Mouse (Mus musculus) right cerebral cortex, adult 2 months (tissue): ENCODE data around the gene Rasal3.

Source experiments
- DNase-seq, 2 experiments: peaks; one replicate each; pipeline ENCODE4 v3.0.0; 2021 to 2022; ENCODE audit warnings: low spot score in 2 of 2

Gene Rasal3

DNA sequence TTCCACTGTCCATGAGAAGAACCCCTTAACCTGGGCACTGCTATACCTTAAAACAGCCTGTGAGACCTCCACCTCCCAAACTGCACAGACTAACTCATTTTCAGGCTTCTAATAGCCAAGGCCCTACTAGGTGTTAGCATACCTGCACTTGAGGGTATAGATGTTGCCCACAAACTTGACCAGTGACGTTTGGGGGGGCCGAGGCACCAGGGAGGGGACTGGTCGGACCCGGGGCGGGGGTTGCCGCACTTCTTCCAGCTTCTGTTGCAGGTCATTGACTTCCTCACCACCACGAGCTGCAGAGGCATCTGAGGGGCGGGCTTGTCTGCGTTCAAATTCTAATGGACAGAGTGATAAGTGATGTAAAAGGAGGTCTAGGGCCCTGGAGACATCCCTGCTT lies 47.1 kb downstream of the Rasal3 start:
- DNase-seq: no peak

GRCm38 (mm10) chr17:32355031-32355430 lies 48.4 kb downstream of the Rasal3 start:
- DNase-seq: no peak

- DNase-seq: no peak
Observed at GRCm38 (mm10) chr17:32354211-32354610, 49.2 kb downstream of the Rasal3 start.

- peak; percentile 43 to 59 for DNase-seq
Observed at GRCm38 (mm10) chr17:32353696-32354095, 49.7 kb downstream of the Rasal3 start.

DNA sequence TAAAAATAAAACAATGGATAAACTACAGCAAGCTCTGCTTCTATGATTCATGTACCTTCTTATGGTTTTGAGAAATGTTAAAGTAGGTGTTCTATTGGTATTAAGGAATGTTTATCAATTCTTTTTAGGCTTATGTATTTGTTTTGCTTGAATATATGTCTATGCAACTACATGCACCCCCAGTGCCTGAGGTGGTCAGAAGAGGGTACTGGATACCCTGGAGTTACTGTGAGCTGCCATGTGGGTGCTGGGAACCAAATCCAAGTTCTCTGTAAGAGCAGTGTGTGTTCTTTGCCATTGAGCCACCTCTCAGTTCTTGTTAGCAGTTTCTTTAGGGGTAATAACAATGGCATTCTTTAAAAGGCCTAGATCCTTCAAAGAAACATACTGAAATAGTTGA lies 51.7 kb downstream of the Rasal3 start:
- DNase-seq: no peak

DNA sequence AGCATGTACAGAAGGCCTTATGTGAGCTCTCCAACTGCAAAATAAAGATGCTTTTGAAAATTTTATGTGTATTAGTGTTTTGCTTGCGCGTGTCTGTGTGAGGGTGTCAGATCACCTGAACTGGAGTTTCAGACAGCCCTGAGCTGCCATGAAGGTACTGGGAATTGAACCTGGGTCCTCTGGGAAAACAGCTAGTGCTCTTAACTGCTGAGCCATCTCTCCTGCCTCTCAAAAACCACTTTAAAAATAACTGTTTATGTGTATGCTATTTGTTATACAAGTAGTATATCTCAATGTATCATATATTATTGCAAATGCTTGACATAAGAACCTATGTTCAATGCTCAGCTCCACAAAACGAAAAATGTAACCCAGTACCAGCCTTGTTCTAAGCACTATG lies 52.1 kb downstream of the Rasal3 start:
- no peak for DNase-seq

DNA sequence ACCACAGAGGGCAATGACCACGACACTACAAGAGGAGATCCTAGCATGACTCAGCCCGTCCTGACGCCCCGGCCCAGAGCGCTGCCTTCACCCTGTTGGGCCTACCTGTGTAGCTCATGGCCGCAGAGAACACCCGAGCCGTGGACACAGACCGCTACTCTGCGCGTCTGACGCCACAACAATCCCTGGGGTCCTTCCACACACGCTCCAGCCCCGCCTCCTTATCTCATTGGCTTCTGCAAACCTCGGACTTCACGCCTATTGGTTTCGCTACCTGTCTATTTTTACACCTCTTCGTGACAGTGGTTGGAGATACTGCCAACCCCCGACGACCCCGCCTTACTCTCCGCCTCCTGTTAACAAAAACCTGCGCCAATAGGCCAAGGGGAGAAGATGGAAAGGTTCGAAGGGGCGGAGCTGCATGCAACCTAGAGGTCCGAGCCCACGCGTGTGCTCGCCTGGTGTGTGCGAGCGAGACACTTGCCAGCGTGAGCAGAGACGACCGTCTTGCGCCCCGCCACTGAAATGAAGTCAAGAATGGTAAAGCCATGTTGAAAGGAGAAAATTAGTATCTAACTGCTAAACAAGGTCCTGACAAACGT lies 52.9 kb downstream of the Rasal3 start, which contains the start of gene Akap8l:
Gene Akap8l (minus strand): TSS at position 226 of the 602 bp plus-strand sequence.
- DNase-seq: peak; percentile 99

DNA sequence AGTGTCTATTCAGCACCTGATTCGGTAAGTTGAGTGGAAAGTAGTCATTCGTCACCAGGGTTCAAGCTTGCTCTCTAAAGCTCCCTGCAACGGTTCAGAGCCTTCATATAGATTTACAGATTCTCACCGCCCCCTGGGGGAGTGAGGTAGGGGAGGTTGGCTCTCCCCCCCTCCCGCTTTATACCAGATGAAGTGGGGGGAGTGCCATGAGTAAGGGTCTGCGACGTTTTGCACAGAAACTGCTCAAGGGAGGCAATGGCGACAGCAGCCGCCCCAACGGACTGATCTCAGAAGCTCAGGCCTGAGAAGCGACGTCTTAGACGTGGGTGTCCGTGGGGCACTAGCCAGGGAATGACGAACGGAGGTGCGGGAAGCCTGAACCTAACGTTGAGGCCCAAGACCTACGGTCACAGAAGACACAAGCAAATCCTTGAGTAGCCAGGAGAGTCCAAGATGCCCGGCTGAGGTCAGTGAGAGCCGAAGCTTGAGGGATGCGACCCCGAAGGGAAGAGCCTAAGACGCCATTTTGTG lies 53.5 kb downstream of the Rasal3 start:
- no peak for DNase-seq

- DNase-seq: peak; percentile 59 to 60
Observed at GRCm38 (mm10) chr17:32349037-32349732, 54.2 kb downstream of the Rasal3 start.

- no peak for DNase-seq
Observed at GRCm38 (mm10) chr17:32348406-32348805, 55.0 kb downstream of the Rasal3 start.

- DNase-seq: no peak
Observed at GRCm38 (mm10) chr17:32341102-32341501, 62.3 kb downstream of the Rasal3 start.
